8 mouse cellular contexts compared by ENCODE assay signal in genomic region chr13:38204702-38205482, GRCm38 (mm10). TPM values are rescaled to one million over a fixed set of nuclear protein-coding genes. Genes with fewer than 3 reads are reported as not detected.
DNase-seq lines count a peak whose midpoint lies in the region; ATAC-seq and TF ChIP-seq lines count a peak whose summit lies in the region.

Gene Snrnp48 (plus strand): TSS chr13:38204938.

- peak; percentile 86 for TF ChIP-seq POLR2A in heart, adult 2 months (IDR thresholded peaks at IDR 0.05; ENCODE audit: insufficient read depth, low read depth, low read length)

- H3K27me3 ChIP-seq in embryonic facial prominence, embryonic 14.5 days (replicated peaks; ENCODE audit: control insufficient read depth, insufficient read depth, low read length): no peaks in the 10 kb centered on the region
- H3K27me3 ChIP-seq in heart, adult 2 months (ENCODE audit: control insufficient read depth, insufficient read depth, low read length): no peaks in the 10 kb centered on the region
- no peaks in the 10 kb centered on the region for H3K27me3 ChIP-seq in limb, embryonic 13.5 days
- 0 out of 2 replicates have a peak, but pooled peaks cover 2% of the 10 kb centered on the region for H3K27me3 ChIP-seq in midbrain, embryonic 16.5 days (ENCODE audit: control insufficient read depth, insufficient read depth, low read depth, low read length)

- TF ChIP-seq CTCF in heart, adult 2 months (IDR thresholded peaks at IDR 0.05): 0 out of 2 replicates have a peak, but pooled peaks have one; percentile 5

- under 1% methylated on average over 44 of the region's 59 CpGs for WGBS in embryonic facial prominence, embryonic 14.5 days
- under 1% methylated on average over 59 of the region's 59 CpGs for WGBS in heart, adult 2 months
- under 1% methylated on average over 58 of the region's 59 CpGs for WGBS in limb, embryonic 13.5 days
- under 1% methylated on average over 59 of the region's 59 CpGs for WGBS in midbrain, embryonic 16.5 days

- TF ChIP-seq EP300 in heart, adult 2 months (IDR thresholded peaks at IDR 0.05; ENCODE audit: insufficient read depth, low read depth, low read length): no peak

- peak within 1 kb of the TSS; percentile 89 for H3K9ac ChIP-seq in embryonic facial prominence, embryonic 14.5 days (ENCODE audit: low read depth, low read length)
- H3K9ac ChIP-seq in heart, adult 2 months (ENCODE audit: low read depth, low read length): peak within 1 kb of the TSS; percentile 86
- peak within 1 kb of the TSS; percentile 90 for H3K9ac ChIP-seq in limb, embryonic 13.5 days
- H3K9ac ChIP-seq in midbrain, embryonic 16.5 days (ENCODE audit: low read depth, low read length): peak within 1 kb of the TSS; percentile 94

- peaks cover 4% of the 10 kb centered on the region; the same call in 1 of the 2 replicates for H3K4me1 ChIP-seq in embryonic facial prominence, embryonic 14.5 days (ENCODE audit: control insufficient read depth, insufficient read depth, low read length)
- H3K4me1 ChIP-seq in heart, adult 2 months (ENCODE audit: control insufficient read depth, insufficient read depth, low read length): peaks cover 2% of the 10 kb centered on the region
- H3K4me1 ChIP-seq in limb, embryonic 13.5 days: peaks cover 20% of the 10 kb centered on the region
- peaks cover 19% of the 10 kb centered on the region for H3K4me1 ChIP-seq in midbrain, embryonic 16.5 days (ENCODE audit: control insufficient read depth, insufficient read depth, low read length)

- peak within 1 kb of the TSS; percentile 62 for H3K4me2 ChIP-seq in embryonic facial prominence, embryonic 14.5 days (ENCODE audit: low read depth, low read length)
- peak within 1 kb of the TSS; percentile 68 for H3K4me2 ChIP-seq in limb, embryonic 13.5 days (replicated peaks)
- peak within 1 kb of the TSS; percentile 67 for H3K4me2 ChIP-seq in midbrain, embryonic 16.5 days (ENCODE audit: low read length)

- no peaks in the 10 kb centered on the region for H3K9me3 ChIP-seq in embryonic facial prominence, embryonic 14.5 days (ENCODE audit: control insufficient read depth, low read length)
- H3K9me3 ChIP-seq in limb, embryonic 13.5 days: no peaks in the 10 kb centered on the region
- no peaks in the 10 kb centered on the region for H3K9me3 ChIP-seq in midbrain, embryonic 16.5 days (replicated peaks; ENCODE audit: control insufficient read depth, low read length, poor library complexity, severe bottlenecking)

- H3K79me2 ChIP-seq in heart, adult 2 months (replicated peaks; ENCODE audit: control insufficient read depth, insufficient read depth, low read length): peaks cover 3% of the 10 kb centered on the region

- intact Hi-C loops in heart, adult 2 months (cut with DNase I): loop anchor here (10.0 kb wide), 2 partner anchors 140 to 430 kb away; partner anchors contain the start of gene Bloc1s5

- peak within 1 kb of the TSS; percentile 84 for H3K4me3 ChIP-seq in embryonic facial prominence, embryonic 14.5 days (ENCODE audit: low read depth, low read length)
- H3K4me3 ChIP-seq in heart, adult 2 months: peak within 1 kb of the TSS; percentile 91
- H3K4me3 ChIP-seq in limb, embryonic 13.5 days: peak within 1 kb of the TSS; percentile 92
- H3K4me3 ChIP-seq in midbrain, embryonic 16.5 days (ENCODE audit: low read depth, low read length): peak within 1 kb of the TSS; percentile 90

- no peaks in the 10 kb centered on the region; the same call in 1 of the 2 replicates for H3K36me3 ChIP-seq in embryonic facial prominence, embryonic 14.5 days (ENCODE audit: control insufficient read depth, insufficient read depth, low read length)
- H3K36me3 ChIP-seq in heart, adult 2 months (ENCODE audit: control insufficient read depth, insufficient read depth, low read length): peaks cover 3% of the 10 kb centered on the region
- peaks cover 11% of the 10 kb centered on the region for H3K36me3 ChIP-seq in limb, embryonic 13.5 days
- no peaks in the 10 kb centered on the region for H3K36me3 ChIP-seq in midbrain, embryonic 16.5 days (ENCODE audit: control insufficient read depth, insufficient read depth, low read length)

- peak; percentile 98 for ATAC-seq in embryonic facial prominence, embryonic 14.5 days (ENCODE audit: low read depth)
- peak; percentile 98 for ATAC-seq in limb, embryonic 13.5 days (ENCODE audit: low FRiP score, low read depth)
- peak; percentile 100 for ATAC-seq in midbrain, embryonic 16.5 days

- peak; percentile 90 for DNase-seq in 3T3-L1 (ENCODE audit: low read depth, low spot score)
- DNase-seq in adrenal gland, postnatal 4 days (ENCODE audit: low spot score in 2 of 2): peak; percentile 41 to 73
- peak; percentile 97 for DNase-seq in embryonic facial prominence, embryonic 14.5 days (ENCODE audit: low spot score)
- DNase-seq in heart, adult 2 months: peak; percentile 92 to 94
- peak; percentile 87 to 88 for DNase-seq in kidney, adult 8-10 months
- DNase-seq in spleen, postnatal 10 days (ENCODE audit: low spot score in 2 of 2): peak; percentile 74 to 92

- H3K27ac ChIP-seq in embryonic facial prominence, embryonic 14.5 days (replicated peaks; ENCODE audit: low read depth, low read length): peak within 1 kb of the TSS; percentile 88
- peak within 1 kb of the TSS; percentile 72 for H3K27ac ChIP-seq in heart, adult 2 months
- H3K27ac ChIP-seq in limb, embryonic 13.5 days: peak within 1 kb of the TSS; percentile 91
- H3K27ac ChIP-seq in midbrain, embryonic 16.5 days (ENCODE audit: low read length): peak within 1 kb of the TSS; percentile 93

RNA-seq across cellular contexts. Expression of gene Snrnp48, which starts in this region (rescaled TPM):
- total RNA-seq in adrenal gland, postnatal 4 days (2021): 10 to 100 TPM; 22.0 to 23.2 TPM
- 30.1 and 31.1 TPM in 2 replicates for polyA plus RNA-seq in embryonic facial prominence, embryonic 14.5 days (2014; fragmentation: Nextera tagmentation; extraction: Ambion mirVana)
- total RNA-seq in heart, adult 2 months (2021): 1 to 10 TPM; 9.6 to 9.7 TPM
- polyA plus RNA-seq in heart, adult 2 months (2012; rRNA removed): 11.9 and 19.2 TPM in 2 replicates
- 42.8 and 43.9 TPM in 2 replicates for polyA plus RNA-seq in limb, embryonic 13.5 days (2015; fragmentation: Nextera tagmentation; extraction: Ambion mirVana)
- 25.7 and 28.2 TPM in 2 replicates for polyA plus RNA-seq in midbrain, embryonic 16.5 days (2015; fragmentation: Nextera tagmentation; extraction: Ambion mirVana)

Comparison
In these comparisons a context has a peak if more than half of its experiments do, and no peak if none do; other contexts are left out.
1. Peak in every context shown above with its lines: DNase-seq, ATAC-seq, H3K4me3 ChIP-seq and H3K27ac ChIP-seq.